ENCODE assay signal across 28 mouse cellular contexts in genomic region chr2:128692771-128693170, GRCm38 (mm10). TPM values are rescaled to one million over a fixed set of nuclear protein-coding genes. Genes with fewer than 3 reads are reported as not detected.
DNase-seq lines count a peak whose midpoint lies in the region; ATAC-seq and TF ChIP-seq lines count a peak whose summit lies in the region.
"Had no signal": no experiment of that assay in that cellular context is flagged by ENCODE, and none has a peak within 500 bp of the region (broad histone marks: within the 10 kb centered on the region; RNA-seq: fewer than 3 reads in every experiment).

No protein-coding gene starts in this region.

- no peak overlapping the region for H3K9ac ChIP-seq in heart, embryonic 13.5 days
- peak overlapping the region; percentile 45 for H3K9ac ChIP-seq in ES-Bruce4 (ENCODE audit: low read depth, poor library complexity, severe bottlenecking)
- no peak overlapping the region for H3K9ac ChIP-seq in intestine, postnatal 0 days (ENCODE audit: low read depth, low read length)
- H3K9ac ChIP-seq: liver, embryonic 14.5 days; neural tube, embryonic 13.5 days had no signal

- H3ac ChIP-seq in myocyte (ENCODE audit: control insufficient read depth, insufficient read length) = no peak overlapping the region

- 0 out of 2 replicates have a peak overlapping the region, but pooled peaks have one; percentile 5 for H3K27ac ChIP-seq in heart, embryonic 13.5 days (replicated peaks)
- no peak overlapping the region for H3K27ac ChIP-seq in ES-Bruce4 (ENCODE audit: insufficient read depth, low read length)
- H3K27ac ChIP-seq in intestine, postnatal 0 days (ENCODE audit: low read depth, low read length) = no peak overlapping the region
- H3K27ac ChIP-seq: left cerebral cortex, adult 2 months; liver, embryonic 14.5 days; midbrain, embryonic 10.5 days; neural tube, embryonic 13.5 days; stomach, postnatal 0 days had no signal

- no peak for TF ChIP-seq CTCF in ES-Bruce4 (IDR thresholded peaks at IDR 0.05; ENCODE audit: low read depth, low read length)
- TF ChIP-seq CTCF in intestine, postnatal 0 days (IDR thresholded peaks at IDR 0.05; ENCODE audit: low read depth) = no peak

- TF ChIP-seq POLR2A in ES-Bruce4 (IDR thresholded peaks at IDR 0.05; ENCODE audit: insufficient read depth, low read length) (no peak), myocyte (IDR thresholded peaks at IDR 0.05; ENCODE audit: insufficient read length, low read depth) (no peak)

- no peak overlapping the region for H3K4me2 ChIP-seq in heart, embryonic 13.5 days
- H3K4me2 ChIP-seq in myocyte (ENCODE audit: low read depth) = peak overlapping the region; percentile 42
- no peak overlapping the region for H3K4me2 ChIP-seq in intestine, postnatal 0 days (replicated peaks; ENCODE audit: low read depth)
- H3K4me2 ChIP-seq: neural tube, embryonic 13.5 days had no signal

- no peak for DNase-seq in heart, postnatal 14 days
- peak; percentile 46 for DNase-seq in R1 (ENCODE audit: low read depth, low spot score)
- DNase-seq: adrenal gland, postnatal 14 days; B cell, adult 2 months; cerebellum, adult 11 months; cerebellum, adult 9-10 months; embryo, embryonic 11 days; gastrocnemius, postnatal 25 days; heart, adult 18-20 months; kidney, adult 8-10 months; kidney, postnatal 14 days; liver; lung, adult 2 months; right cerebral cortex, postnatal 4 days; thymus, postnatal 4 days had no signal

- TF ChIP-seq EP300 in ES-Bruce4 (IDR thresholded peaks at IDR 0.05; ENCODE audit: insufficient read depth, low read depth, low read length) = no peak

- peaks cover 8% of the 10 kb centered on the region for H3K4me1 ChIP-seq in heart, embryonic 13.5 days
- H3K4me1 ChIP-seq in ES-Bruce4 (ENCODE audit: control insufficient read depth, insufficient read depth, low read length) = no peaks in the 10 kb centered on the region
- H3K4me1 ChIP-seq in intestine, postnatal 0 days (replicated peaks; ENCODE audit: control insufficient read depth, insufficient read depth, low read length) = 0 out of 2 replicates have a peak, but pooled peaks cover 6% of the 10 kb centered on the region

- no peaks in the 10 kb centered on the region for H3K27me3 ChIP-seq in heart, embryonic 13.5 days (replicated peaks)
- H3K27me3 ChIP-seq in ES-Bruce4 (ENCODE audit: control insufficient read depth, insufficient read depth, low read length, poor library complexity, severe bottlenecking) (no peaks in the 10 kb centered on the region), myocyte (ENCODE audit: control insufficient read depth, insufficient read depth, insufficient read length) (no peaks in the 10 kb centered on the region)
- H3K27me3 ChIP-seq in intestine, postnatal 0 days (replicated peaks; ENCODE audit: control insufficient read depth, insufficient read depth, low read length) = no peaks in the 10 kb centered on the region
- H3K27me3 ChIP-seq: Patski had no signal

- H3K4me3 ChIP-seq in heart, embryonic 13.5 days = no peak overlapping the region
- H3K4me3 ChIP-seq in ES-Bruce4 (ENCODE audit: low read depth, low read length) = no peak overlapping the region
- no peak overlapping the region for H3K4me3 ChIP-seq in myocyte
- no peak overlapping the region for H3K4me3 ChIP-seq in intestine, postnatal 0 days (ENCODE audit: low read depth, low read length)
- H3K4me3 ChIP-seq: left cerebral cortex, adult 2 months; midbrain, embryonic 10.5 days; neural tube, embryonic 13.5 days had no signal

- intact Hi-C loops in heart, postnatal 14 days (cut with DNase I) = loop anchor here (10.0 kb wide), 1 partner anchor 242 kb away; no protein-coding TSS in a partner anchor

- ATAC-seq in heart, embryonic 13.5 days (ENCODE audit: extremely low read depth, insufficient number of reproducible peaks, low FRiP score, low TSS enrichment) = no peak
- ATAC-seq in granulocyte monocyte progenitor cell, adult 5-6 weeks (replicated peaks; ENCODE audit: poor library complexity, severe bottlenecking) = no peak
- no peak for ATAC-seq in intestine, postnatal 0 days
- ATAC-seq: forebrain, embryonic 14.5 days; hindbrain, embryonic 16.5 days had no signal

- 69% methylated on average over 10 of the region's 10 CpGs for WGBS in heart, embryonic 13.5 days
- 81% methylated on average over 10 of the region's 10 CpGs for WGBS in intestine, postnatal 0 days

- no peaks in the 10 kb centered on the region for H3K79me2 ChIP-seq in myocyte (ENCODE audit: control insufficient read depth, insufficient read depth)

- H3K36me3 ChIP-seq in heart, embryonic 13.5 days = no peaks in the 10 kb centered on the region
- H3K36me3 ChIP-seq in ES-Bruce4 (ENCODE audit: control insufficient read depth, insufficient read depth, low read length, poor library complexity, severe bottlenecking) (no peaks in the 10 kb centered on the region), myocyte (ENCODE audit: control insufficient read depth, insufficient read depth) (no peaks in the 10 kb centered on the region)
- H3K36me3 ChIP-seq in intestine, postnatal 0 days (ENCODE audit: control insufficient read depth, insufficient read depth) = no peaks in the 10 kb centered on the region
- H3K36me3 ChIP-seq: midbrain, embryonic 10.5 days; neural tube, embryonic 13.5 days had no signal

- H3K9me3 ChIP-seq in heart, embryonic 13.5 days = no peaks in the 10 kb centered on the region
- no peaks in the 10 kb centered on the region for H3K9me3 ChIP-seq in ES-Bruce4 (replicated peaks; ENCODE audit: control insufficient read depth, insufficient read depth, low read length, poor library complexity, severe bottlenecking)
- no peaks in the 10 kb centered on the region for H3K9me3 ChIP-seq in intestine, postnatal 0 days (ENCODE audit: control insufficient read depth)
- H3K9me3 ChIP-seq: midbrain, embryonic 10.5 days; neural tube, embryonic 13.5 days had no signal

TF ChIP-seq in myocyte, 11 proteins besides CTCF, POLR2A, EP300 and RAD21:
- TF ChIP-seq MYOG (IDR thresholded peaks at IDR 0.05; ENCODE audit: control insufficient read depth in 1 of 3, insufficient read depth in 1 of 3, insufficient read length in 2 of 3, low read depth in 2 of 3) (no peak), SRF (IDR thresholded peaks at IDR 0.05; ENCODE audit: control insufficient read depth, insufficient read length, low read depth) (no peak), POLR2AphosphoS2 (IDR thresholded peaks at IDR 0.05; ENCODE audit: insufficient read length, low read depth) (no peak), E2F4 (IDR thresholded peaks at IDR 0.05; ENCODE audit: insufficient read depth) (no peak), CEBPB (IDR thresholded peaks at IDR 0.05; ENCODE audit: insufficient read depth, poor library complexity, severe bottlenecking) (no peak), USF1 (IDR thresholded peaks at IDR 0.05; ENCODE audit: low read depth) (no peak), MYOD1 (IDR thresholded peaks at IDR 0.05; ENCODE audit: control insufficient read depth in 1 of 3, insufficient read length in 2 of 3, low read depth in 2 of 3) (no peak), REST (IDR thresholded peaks at IDR 0.05; ENCODE audit: insufficient read depth, insufficient read length) (no peak), TCF12 (IDR thresholded peaks at IDR 0.05; ENCODE audit: insufficient read depth, poor library complexity, severe bottlenecking) (no peak), TCF3 (IDR thresholded peaks at IDR 0.05; ENCODE audit: insufficient read length, low read depth) (no peak), MAX (IDR thresholded peaks at IDR 0.05; ENCODE audit: low read depth) (no peak)

RNA-seq across cellular contexts. Expression of gene Anapc1, which starts 5.6 kb away (rescaled TPM):
- 38.8 and 42.9 TPM in 2 replicates for polyA plus RNA-seq in heart, embryonic 13.5 days (2015; fragmentation: Nextera tagmentation; extraction: Ambion mirVana)
- total RNA-seq in heart, postnatal 14 days (2021) = 10 to 100 TPM; 50.6 to 51.0 TPM
- 139 and 144 TPM in 2 replicates for polyA plus RNA-seq in ES-Bruce4 (2011; ENCODE audit: insufficient read depth, insufficient read length, low read depth, missing spikeins)
- 36.4 TPM for polyA plus RNA-seq in myocyte (2012; fragmentation: generic; extraction: Trizol)
- 101 and 130 TPM in 2 replicates for total RNA-seq in granulocyte monocyte progenitor cell, adult 5-6 weeks (2014; fragmentation: Nextera tagmentation)
- total RNA-seq in granulocyte monocyte progenitor cell, adult 5-6 weeks (2017) = 111 and 148 TPM in 2 replicates
- polyA plus RNA-seq in intestine, postnatal 0 days (2015; fragmentation: Nextera tagmentation; extraction: Ambion mirVana) = 14.0 and 15.6 TPM in 2 replicates

RNA-seq across cellular contexts. Expression of gene Mertk, which starts 6.0 kb away (rescaled TPM):
- 3.9 and 4.0 TPM in 2 replicates for polyA plus RNA-seq in heart, embryonic 13.5 days (2015; fragmentation: Nextera tagmentation; extraction: Ambion mirVana)
- total RNA-seq in heart, postnatal 14 days (2021) = 1 to 10 TPM; 6.5 to 8.0 TPM
- 1.9 and 2.2 TPM in 2 replicates for polyA plus RNA-seq in ES-Bruce4 (2011; ENCODE audit: insufficient read depth, insufficient read length, low read depth, missing spikeins)
- polyA plus RNA-seq in myocyte (2012; fragmentation: generic; extraction: Trizol) = 0.89 TPM
- not detected in 2 replicates for total RNA-seq in granulocyte monocyte progenitor cell, adult 5-6 weeks (2014; fragmentation: Nextera tagmentation)
- not detected in 2 replicates for total RNA-seq in granulocyte monocyte progenitor cell, adult 5-6 weeks (2017)
- polyA plus RNA-seq in intestine, postnatal 0 days (2015; fragmentation: Nextera tagmentation; extraction: Ambion mirVana) = 16.2 and 16.8 TPM in 2 replicates
